ENCODE assay signal across 16 mouse cellular contexts in the genomic region with DNA sequence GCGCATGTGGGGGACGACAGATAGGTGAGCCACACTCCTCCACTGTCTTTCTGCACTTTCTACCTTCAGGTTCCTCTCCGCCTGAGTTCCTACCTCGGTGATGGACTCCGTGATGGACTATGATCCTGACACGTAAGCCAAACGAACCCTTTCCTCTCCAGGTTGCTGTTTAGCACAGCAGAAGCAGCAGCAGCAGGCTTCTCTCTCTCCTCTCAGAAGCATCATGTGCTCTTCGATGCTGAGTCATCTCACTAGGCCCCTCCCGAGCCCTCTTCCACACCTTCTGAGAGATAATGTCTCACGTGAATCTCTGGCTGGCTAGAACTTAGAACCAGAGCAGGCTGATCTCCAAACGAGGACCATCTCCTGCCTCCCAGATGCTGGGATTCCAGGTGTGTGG. TPM values are rescaled to one million over a fixed set of nuclear protein-coding genes. Genes with fewer than 3 reads are reported as not detected.
A peak's percentile ranks its signal among the peaks of the same experiment; 100 is the strongest.
DNase-seq lines count a peak whose midpoint lies in the region; ATAC-seq and TF ChIP-seq lines count a peak whose summit lies in the region.
"Had no signal": no experiment of that assay in that cellular context is flagged by ENCODE, and none has a peak within 500 bp of the region (broad histone marks: within the 10 kb centered on the region; RNA-seq: fewer than 3 reads in every experiment).

No protein-coding gene starts in this region.

- no peak overlapping the region for H3K9ac ChIP-seq in kidney, embryonic 15.5 days
- H3K9ac ChIP-seq in ES-Bruce4 (ENCODE audit: low read depth, poor library complexity, severe bottlenecking): 0 out of 2 replicates have a peak overlapping the region, but pooled peaks have one; percentile 33
- no peak overlapping the region for H3K9ac ChIP-seq in intestine, embryonic 16.5 days (ENCODE audit: low read depth, low read length)
- no peak overlapping the region for H3K9ac ChIP-seq in liver, adult 2 months (ENCODE audit: low read depth, low read length)

- H3K79me2 ChIP-seq in liver, adult 2 months (ENCODE audit: control insufficient read depth, insufficient read depth, low read length): no peaks in the 10 kb centered on the region

- DNase-seq in kidney, adult 11 months: peak; percentile 78
- peak; percentile 49 for DNase-seq in liver, adult 2 months (ENCODE audit: extremely low read depth, low read depth, low spot score)
- DNase-seq in urinary bladder, postnatal 36 days (ENCODE audit: low spot score in 2 of 2): no peak
- DNase-seq in c-Kit-positive CD71-positive TER-119-positive erythroid progenitor cells, embryonic 14.5 days (ENCODE audit: low spot score): no peak
- DNase-seq in embryo, embryonic 9.5 days (ENCODE audit: extremely low spot score): no peak
- DNase-seq: cerebellum, adult 18-20 months; gastrocnemius, postnatal 36 days; right cerebral cortex, postnatal 4 days; thymus, adult 2 months had no signal

- no peak for ATAC-seq in kidney, embryonic 15.5 days (replicated peaks; ENCODE audit: low FRiP score)
- ATAC-seq in intestine, embryonic 16.5 days: peak; percentile 44; the same call in 1 of the 2 replicates
- ATAC-seq: hindbrain, embryonic 16.5 days; lung, postnatal 0 days had no signal

- TF ChIP-seq POLR2A in ES-Bruce4 (IDR thresholded peaks at IDR 0.05; ENCODE audit: insufficient read depth, low read length): no peak
- no peak for TF ChIP-seq POLR2A in liver, adult 2 months (IDR thresholded peaks at IDR 0.05; ENCODE audit: extremely low read depth, insufficient read depth, low read length)

- H3K36me3 ChIP-seq in kidney, embryonic 15.5 days: no peaks in the 10 kb centered on the region
- peaks cover 10% of the 10 kb centered on the region for H3K36me3 ChIP-seq in ES-Bruce4 (ENCODE audit: control insufficient read depth, insufficient read depth, low read length, poor library complexity, severe bottlenecking)
- no peaks in the 10 kb centered on the region for H3K36me3 ChIP-seq in intestine, embryonic 16.5 days (ENCODE audit: control insufficient read depth, insufficient read depth, low read length)
- H3K36me3 ChIP-seq in liver, adult 2 months (ENCODE audit: control insufficient read depth, insufficient read depth, low read length): no peaks in the 10 kb centered on the region

- no peaks in the 10 kb centered on the region for H3K9me3 ChIP-seq in kidney, embryonic 15.5 days (replicated peaks)
- no peaks in the 10 kb centered on the region for H3K9me3 ChIP-seq in ES-Bruce4 (replicated peaks; ENCODE audit: control insufficient read depth, insufficient read depth, low read length, poor library complexity, severe bottlenecking)
- H3K9me3 ChIP-seq in intestine, embryonic 16.5 days (ENCODE audit: control insufficient read depth, low read length): no peaks in the 10 kb centered on the region

- 35% methylated on average over 11 of the region's 11 CpGs for WGBS in kidney, embryonic 15.5 days
- WGBS in intestine, embryonic 16.5 days: 36% methylated on average over 11 of the region's 11 CpGs
- WGBS in liver, adult 2 months: 43% methylated on average over 11 of the region's 11 CpGs

- H3K4me1 ChIP-seq in kidney, embryonic 15.5 days: peaks cover 9% of the 10 kb centered on the region
- H3K4me1 ChIP-seq in ES-Bruce4 (ENCODE audit: control insufficient read depth, insufficient read depth, low read length): peaks cover 7% of the 10 kb centered on the region
- no peaks in the 10 kb centered on the region for H3K4me1 ChIP-seq in intestine, embryonic 16.5 days (ENCODE audit: control insufficient read depth, insufficient read depth, low read length)
- peaks cover 3% of the 10 kb centered on the region; the same call in 1 of the 2 replicates for H3K4me1 ChIP-seq in liver, adult 2 months (ENCODE audit: control insufficient read depth, insufficient read depth, low read length)

- H3K4me2 ChIP-seq in kidney, embryonic 15.5 days: no peak overlapping the region
- no peak overlapping the region for H3K4me2 ChIP-seq in intestine, embryonic 16.5 days (ENCODE audit: low read depth, low read length)
- H3K4me2 ChIP-seq: heart, embryonic 11.5 days had no signal

- 0 out of 2 replicates have a peak, but pooled peaks have one; percentile 9 for TF ChIP-seq EP300 in ES-Bruce4 (IDR thresholded peaks at IDR 0.05; ENCODE audit: insufficient read depth, low read depth, low read length)

- H3K27me3 ChIP-seq in kidney, embryonic 15.5 days: peaks cover 39% of the 10 kb centered on the region
- no peaks in the 10 kb centered on the region for H3K27me3 ChIP-seq in ES-Bruce4 (ENCODE audit: control insufficient read depth, insufficient read depth, low read length, poor library complexity, severe bottlenecking)
- peaks cover 3% of the 10 kb centered on the region; the same call in 1 of the 2 replicates for H3K27me3 ChIP-seq in intestine, embryonic 16.5 days (replicated peaks; ENCODE audit: control insufficient read depth, insufficient read depth, low read length)
- no peaks in the 10 kb centered on the region for H3K27me3 ChIP-seq in liver, adult 2 months (ENCODE audit: control insufficient read depth, insufficient read depth, low read length)

- H3K4me3 ChIP-seq in kidney, embryonic 15.5 days (replicated peaks): no peak overlapping the region
- peak overlapping the region; percentile 49 for H3K4me3 ChIP-seq in ES-Bruce4 (ENCODE audit: low read depth, low read length)
- H3K4me3 ChIP-seq in intestine, embryonic 16.5 days (ENCODE audit: low read length): no peak overlapping the region
- no peak overlapping the region for H3K4me3 ChIP-seq in liver, adult 2 months (ENCODE audit: insufficient read depth, low read depth, low read length)
- H3K4me3 ChIP-seq: layer of hippocampus, adult 2 months had no signal

- TF ChIP-seq CTCF in ES-Bruce4 (IDR thresholded peaks at IDR 0.05; ENCODE audit: low read depth, low read length): no peak
- TF ChIP-seq CTCF in liver, adult 2 months (IDR thresholded peaks at IDR 0.05; ENCODE audit: low read depth, low read length): no peak

- H3K27ac ChIP-seq in kidney, embryonic 15.5 days: no peak overlapping the region
- peak overlapping the region; percentile 75 for H3K27ac ChIP-seq in ES-Bruce4 (ENCODE audit: insufficient read depth, low read length)
- no peak overlapping the region for H3K27ac ChIP-seq in intestine, embryonic 16.5 days (ENCODE audit: low read length)
- H3K27ac ChIP-seq in liver, adult 2 months (replicated peaks; ENCODE audit: insufficient read depth, low read depth, low read length): no peak overlapping the region
- H3K27ac ChIP-seq: layer of hippocampus, adult 2 months had no signal

RNA-seq across cellular contexts. Expression of a gene that starts 11.1 kb away (rescaled TPM):
- polyA plus RNA-seq in kidney, embryonic 15.5 days (2015; fragmentation: Nextera tagmentation; extraction: Ambion mirVana): 4.3 and 5.1 TPM in 2 replicates
- polyA plus RNA-seq in ES-Bruce4 (2011; ENCODE audit: insufficient read depth, insufficient read length, low read depth, missing spikeins): 39.3 and 44.1 TPM in 2 replicates
- polyA plus RNA-seq in intestine, embryonic 16.5 days (2015; fragmentation: Nextera tagmentation; extraction: Ambion mirVana): 1.1 and 1.3 TPM in 2 replicates
- 0.37 and 0.67 TPM in 2 replicates for total RNA-seq in liver, adult 2 months (2014; rRNA removed)
- polyA plus RNA-seq in liver, adult 2 months (2012; rRNA removed): 2.5 and 3.5 TPM in 2 replicates

RNA-seq across cellular contexts. Expression of a gene that starts 42.4 kb away (rescaled TPM):
- polyA plus RNA-seq in kidney, embryonic 15.5 days (2015; fragmentation: Nextera tagmentation; extraction: Ambion mirVana): 0.83 and 0.85 TPM in 2 replicates
- polyA plus RNA-seq in ES-Bruce4 (2011; ENCODE audit: insufficient read depth, insufficient read length, low read depth, missing spikeins): 7.7 and 8.3 TPM in 2 replicates
- polyA plus RNA-seq in intestine, embryonic 16.5 days (2015; fragmentation: Nextera tagmentation; extraction: Ambion mirVana): 0.10 and 0.12 TPM in 2 replicates
- total RNA-seq in liver, adult 2 months (2014; rRNA removed): under 0.01 and 0.20 TPM in 2 replicates
- 0.06 and 0.12 TPM in 2 replicates for polyA plus RNA-seq in liver, adult 2 months (2012; rRNA removed)

RNA-seq across cellular contexts. Expression of a gene that starts 44.8 kb away (rescaled TPM):
- 2.8 and 3.9 TPM in 2 replicates for polyA plus RNA-seq in kidney, embryonic 15.5 days (2015; fragmentation: Nextera tagmentation; extraction: Ambion mirVana)
- polyA plus RNA-seq in ES-Bruce4 (2011; ENCODE audit: insufficient read depth, insufficient read length, low read depth, missing spikeins): 23.7 and 25.2 TPM in 2 replicates
- 2.2 and 2.6 TPM in 2 replicates for polyA plus RNA-seq in intestine, embryonic 16.5 days (2015; fragmentation: Nextera tagmentation; extraction: Ambion mirVana)
- 3.8 and 6.0 TPM in 2 replicates for total RNA-seq in liver, adult 2 months (2014; rRNA removed)
- polyA plus RNA-seq in liver, adult 2 months (2012; rRNA removed): 8.9 and 11.2 TPM in 2 replicates

Comparison
In these comparisons a context has a peak if more than half of its experiments do, and no peak if none do; other contexts are left out.
1. DNase-seq: peak in kidney, adult 11 months (single experiment) and liver, adult 2 months (single experiment); none in urinary bladder, postnatal 36 days (0 of 2), c-Kit-positive CD71-positive TER-119-positive erythroid progenitor cells, embryonic 14.5 days (single experiment) and embryo, embryonic 9.5 days (single experiment).